Mouse (Mus musculus) R1 (cell line): ENCODE results near the gene Cdk5.
"Not testable (repeated sequence)": the region's sequence is repeated elsewhere in the genome, so short reads cannot be mapped to it uniquely, and the experiment has no call there.

ENCODE experiments used
- DNase-seq: peaks from one replicate; pipeline ENCODE4 v3.0.0-alpha.2; 2018; ENCODE audit warnings: low read depth, low spot score

Gene Cdk5

GRCm38 (mm10) chr5:24400362-24400761 lies 23.0 kb downstream of the Cdk5 start:
- DNase-seq = no peak

DNA sequence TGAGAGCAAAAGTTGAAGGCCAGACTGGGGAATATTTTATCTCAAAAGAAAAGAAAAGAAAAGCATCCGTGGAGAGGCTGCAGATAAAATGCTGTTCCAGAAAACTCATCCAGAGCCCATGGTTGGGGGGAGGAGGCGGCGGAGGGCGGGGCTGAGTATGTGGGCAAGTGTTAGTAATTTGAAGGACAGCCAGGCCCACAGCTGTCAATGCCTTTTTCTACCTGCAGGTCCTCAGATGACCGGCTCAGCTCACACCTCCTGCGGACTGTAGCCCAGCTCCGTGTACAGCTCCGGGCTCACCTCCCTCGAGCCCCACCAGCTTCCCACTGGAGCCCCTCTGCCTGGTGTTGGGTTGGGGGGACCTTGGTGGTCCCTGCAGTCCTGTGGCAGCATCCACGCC lies 23.6 kb downstream of the Cdk5 start:
- DNase-seq = no peak

DNA sequence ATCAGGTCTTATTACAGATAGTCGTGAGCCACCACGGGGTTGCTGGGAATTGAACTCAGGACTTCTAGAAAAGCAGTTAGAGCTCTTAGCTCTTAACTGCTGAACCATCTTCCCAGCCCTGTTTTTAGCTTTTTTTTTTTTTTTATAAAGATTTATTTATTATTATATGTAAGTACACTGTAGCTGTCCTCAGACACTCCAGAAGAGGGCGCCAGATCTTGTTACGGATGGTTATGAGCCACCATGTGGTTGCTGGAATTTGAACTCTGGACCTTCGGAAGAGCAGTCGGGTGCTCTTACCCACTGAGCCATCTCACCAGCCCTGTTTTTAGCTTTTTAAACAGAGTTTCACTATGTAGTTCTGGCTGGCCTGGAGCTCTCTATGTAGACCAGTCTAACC lies 27.1 kb downstream of the Cdk5 start:
- DNase-seq = not testable (repeated sequence)

GRCm38 (mm10) chr5:24394165-24394894 lies 29.0 kb downstream of the Cdk5 start:
- peak; percentile 100 for DNase-seq

DNA sequence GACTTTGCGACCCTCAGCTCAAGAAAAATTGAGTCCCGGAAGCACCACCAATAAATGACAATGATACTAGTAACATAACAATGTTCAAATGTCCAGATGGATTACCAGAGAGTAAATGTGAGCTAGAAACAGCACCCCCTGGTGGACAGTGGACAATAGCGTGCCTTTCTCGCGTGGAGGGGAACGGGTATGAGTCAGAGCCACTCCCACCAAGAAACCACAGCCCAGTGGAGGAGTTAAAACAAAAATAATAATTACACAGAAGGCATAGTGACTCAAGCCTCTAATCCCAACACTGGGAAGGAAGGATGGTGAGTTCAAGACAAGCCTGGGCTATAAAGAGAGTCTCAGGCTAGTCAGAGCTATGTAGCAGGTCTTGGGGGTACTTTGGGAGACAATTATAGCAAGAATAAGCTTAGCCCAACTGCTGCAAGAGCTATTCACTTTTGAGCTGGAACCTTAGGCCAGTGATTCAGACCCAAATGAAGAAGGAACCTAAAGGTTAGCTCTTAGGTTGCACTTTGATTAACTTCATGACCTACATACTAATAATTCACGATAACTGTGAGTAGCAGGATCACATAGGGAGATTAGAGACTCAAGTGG lies 29.8 kb downstream of the Cdk5 start, which contains the start of gene Abcb8:
Abcb8 (plus strand) TSS at position 272 of the 606 bp plus-strand sequence.
- DNase-seq = peak; percentile 89

DNA sequence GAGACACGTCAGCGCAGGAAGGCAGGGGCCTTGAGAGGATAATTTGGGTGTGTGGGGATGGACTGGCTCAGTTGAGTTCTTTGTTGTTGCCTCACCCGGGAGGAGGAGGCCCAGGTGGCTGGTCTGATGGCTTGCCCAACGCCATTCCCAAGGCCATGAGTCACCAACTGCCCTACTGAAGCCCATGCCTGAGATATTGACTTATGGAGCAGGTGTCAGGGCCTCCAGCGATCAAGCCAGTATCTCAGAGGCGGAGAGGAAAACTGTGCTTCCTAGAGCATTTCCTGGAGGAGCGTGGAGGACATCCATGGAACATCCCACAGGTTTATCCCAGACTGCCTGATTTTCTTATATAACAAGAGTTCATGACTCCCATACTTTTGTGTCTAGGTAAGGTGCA lies 30.6 kb downstream of the Cdk5 start:
- DNase-seq = no peak

GRCm38 (mm10) chr5:24391864-24392263 lies 31.5 kb downstream of the Cdk5 start, which contains the start of gene Atg9b:
Atg9b (minus strand) TSS chr5:24392143.
- DNase-seq = no peak

- DNase-seq = no peak
Observed at GRCm38 (mm10) chr5:24389658-24390020, 33.7 kb downstream of the Cdk5 start.

- peak; percentile 76 for DNase-seq
Observed at GRCm38 (mm10) chr5:24389011-24389657, 34.2 kb downstream of the Cdk5 start.

GRCm38 (mm10) chr5:24388246-24388915 lies 34.9 kb downstream of the Cdk5 start:
- peak; percentile 41 for DNase-seq

DNA sequence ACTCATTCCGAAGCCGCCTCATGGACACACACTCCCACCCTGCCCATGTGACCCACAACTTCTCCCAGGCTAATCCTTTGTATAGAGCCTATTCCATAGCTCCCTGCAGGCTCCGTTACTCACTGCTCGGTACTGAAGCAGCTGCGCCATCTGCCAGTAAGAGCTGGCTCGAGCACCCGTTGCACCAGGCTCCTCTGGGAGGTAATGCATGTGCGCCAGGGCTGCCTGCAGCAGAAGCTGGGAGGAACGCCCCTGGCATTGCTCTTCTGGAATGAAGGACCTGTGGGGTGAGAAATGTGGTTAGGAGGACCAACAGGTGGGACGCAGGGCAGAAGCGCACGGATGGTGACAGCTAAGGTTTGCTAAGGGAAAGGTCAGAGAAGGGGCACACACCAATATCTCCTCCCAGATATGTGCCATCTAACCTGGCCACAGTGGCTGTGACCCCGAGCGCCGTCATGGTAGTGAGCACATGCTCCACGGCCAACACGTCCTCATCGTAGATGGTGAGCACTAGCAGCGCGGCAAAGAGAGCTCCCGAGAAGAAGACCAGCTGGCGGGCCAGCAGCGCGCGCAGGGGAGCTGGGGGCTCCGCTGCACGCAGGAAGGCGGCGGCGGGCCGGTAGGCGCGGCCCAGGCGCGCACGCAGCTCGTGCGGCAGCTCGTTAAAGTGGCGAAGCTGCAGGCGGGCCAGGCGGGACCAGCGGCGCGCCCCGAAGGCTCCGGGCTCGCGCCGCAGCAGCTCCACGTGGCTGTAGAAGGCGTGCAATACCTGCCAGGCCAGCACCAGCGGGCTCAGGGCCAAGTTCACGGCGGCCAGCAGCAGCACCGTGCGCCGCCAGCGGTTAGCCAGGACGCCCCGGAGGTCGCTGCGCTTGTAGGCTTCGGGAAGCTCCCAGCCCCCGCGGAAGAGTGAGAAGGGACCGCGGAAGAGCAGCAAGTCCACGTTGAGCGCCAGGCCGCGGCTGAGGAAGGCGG lies 35.8 kb downstream of the Cdk5 start:
- DNase-seq = peak; percentile 78

- DNase-seq = no peak
Observed at GRCm38 (mm10) chr5:24385887-24386550, 37.3 kb downstream of the Cdk5 start.

- no peak for DNase-seq
Observed at GRCm38 (mm10) chr5:24385374-24385773, 38.0 kb downstream of the Cdk5 start.

DNA sequence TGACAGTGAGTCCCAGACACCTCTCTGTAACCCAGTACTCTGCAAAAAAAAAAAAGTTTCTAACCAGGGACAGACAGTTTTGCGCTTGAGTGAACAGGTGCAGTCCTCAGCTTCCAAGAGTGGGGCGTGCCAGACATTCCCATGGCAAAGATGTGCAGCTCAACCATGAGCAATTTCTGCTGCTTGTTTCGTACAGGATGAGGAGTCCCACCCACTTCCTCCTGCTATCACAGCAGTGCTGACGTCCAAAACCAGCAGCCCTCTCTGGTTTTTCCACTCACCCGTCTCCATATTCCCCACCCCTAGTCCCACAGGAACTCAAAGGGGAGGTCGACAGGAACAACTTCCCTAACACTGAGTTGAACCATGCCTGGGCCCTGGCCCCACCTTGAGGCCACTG lies 38.9 kb downstream of the Cdk5 start:
- DNase-seq = no peak

- peak; percentile 99 for DNase-seq
Observed at GRCm38 (mm10) chr5:24383026-24383859, 40.1 kb downstream of the Cdk5 start.

- no peak for DNase-seq
Observed at GRCm38 (mm10) chr5:24381988-24382387, 41.3 kb downstream of the Cdk5 start.

DNA sequence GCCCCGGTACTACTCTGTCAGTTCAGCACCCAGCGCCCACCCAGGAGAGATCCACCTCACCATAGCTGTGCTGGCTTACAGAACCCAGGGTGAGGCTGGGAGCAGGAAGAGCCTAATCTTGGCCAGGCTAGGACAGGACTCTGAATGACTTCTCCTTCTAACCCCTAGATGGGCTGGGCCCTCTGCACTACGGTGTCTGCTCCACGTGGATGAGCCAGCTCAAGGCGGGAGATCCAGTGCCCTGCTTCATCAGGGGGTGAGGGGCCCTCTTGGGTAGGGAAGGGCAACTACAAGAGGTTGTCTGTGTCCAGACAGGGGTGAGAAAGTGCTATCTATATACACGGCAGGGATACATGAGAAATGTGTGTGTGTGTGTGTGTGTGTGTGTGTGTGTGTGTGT lies 41.8 kb downstream of the Cdk5 start:
- no peak for DNase-seq

GRCm38 (mm10) chr5:24380499-24380898 lies 42.8 kb downstream of the Cdk5 start:
- no peak for DNase-seq

GRCm38 (mm10) chr5:24379501-24379900 lies 43.8 kb downstream of the Cdk5 start:
- no peak for DNase-seq

- no peak for DNase-seq
Observed at GRCm38 (mm10) chr5:24378700-24379099, 44.6 kb downstream of the Cdk5 start.
